Mouse (Mus musculus): ENCODE results near the gene Kcne2. TPM values are rescaled to one million over a fixed set of nuclear protein-coding genes. Genes with fewer than 3 reads are reported as not detected.

The Kcne2 gene
- total RNA-seq (2021) (not detected), polyA plus RNA-seq (2012; rRNA removed) (not detected in 2 replicates)
- long read RNA-seq: 0 reads

- DNase-seq: no peak
Measured at GRCm38 (mm10) chr16:92292101-92292500, at the start of gene Kcne2. Gene Kcne2, plus strand, starts transcription at chr16:92292389.

GRCm38 (mm10) chr16:92245909-92246308 lies 46.3 kb upstream of the Kcne2 start:
- no peak for DNase-seq

GRCm38 (mm10) chr16:92246974-92247373 lies 45.2 kb upstream of the Kcne2 start:
- no peak for DNase-seq

GRCm38 (mm10) chr16:92247700-92248099 lies 44.5 kb upstream of the Kcne2 start:
- no peak for DNase-seq

GRCm38 (mm10) chr16:92249681-92250080 lies 42.5 kb upstream of the Kcne2 start:
- no peak for DNase-seq

GRCm38 (mm10) chr16:92250452-92250851 lies 41.7 kb upstream of the Kcne2 start:
- no peak for DNase-seq

GRCm38 (mm10) chr16:92254316-92254715 lies 37.9 kb upstream of the Kcne2 start:
- no peak for DNase-seq

- DNase-seq: no peak
Measured at GRCm38 (mm10) chr16:92267861-92268260, 24.3 kb upstream of the Kcne2 start.

- DNase-seq: no peak
Measured at GRCm38 (mm10) chr16:92274516-92274915, 17.7 kb upstream of the Kcne2 start.

GRCm38 (mm10) chr16:92275526-92275925 lies 16.7 kb upstream of the Kcne2 start:
- peak; percentile 77 for DNase-seq

GRCm38 (mm10) chr16:92282671-92283070 lies 9.5 kb upstream of the Kcne2 start:
- no peak for DNase-seq

GRCm38 (mm10) chr16:92285068-92285467 lies 7.1 kb upstream of the Kcne2 start:
- no peak for DNase-seq

- DNase-seq: peak; percentile 82
Measured at GRCm38 (mm10) chr16:92286609-92287008, 5.6 kb upstream of the Kcne2 start.

- DNase-seq: peak; percentile 42
Measured at GRCm38 (mm10) chr16:92288778-92289177, 3.4 kb upstream of the Kcne2 start.

- DNase-seq: no peak
Measured at GRCm38 (mm10) chr16:92290045-92290444, 2.1 kb upstream of the Kcne2 start.

- no peak for DNase-seq
Measured at GRCm38 (mm10) chr16:92294267-92294970, 2.2 kb downstream of the Kcne2 start.

- no peak for DNase-seq
Measured at GRCm38 (mm10) chr16:92295328-92295727, 3.1 kb downstream of the Kcne2 start.

GRCm38 (mm10) chr16:92300649-92301411 lies 8.6 kb downstream of the Kcne2 start, which contains the start of gene Smim11:
Gene Smim11, plus strand, starts transcription at chr16:92301286.
- peak; percentile 95 for DNase-seq

- no peak for DNase-seq
Measured at GRCm38 (mm10) chr16:92301412-92301806, 9.2 kb downstream of the Kcne2 start.

- DNase-seq: peak; percentile 37
Measured at GRCm38 (mm10) chr16:92301989-92302388, 9.8 kb downstream of the Kcne2 start.

- DNase-seq: no peak
Measured at GRCm38 (mm10) chr16:92302506-92302905, 10.3 kb downstream of the Kcne2 start.

- no peak for DNase-seq
Measured at GRCm38 (mm10) chr16:92305519-92305918, 13.3 kb downstream of the Kcne2 start.

GRCm38 (mm10) chr16:92307947-92308346 lies 15.8 kb downstream of the Kcne2 start:
- DNase-seq: no peak

All from adrenal gland, adult 2 months (tissue).